9 mouse cellular contexts compared by ENCODE assay signal in the genomic region with DNA sequence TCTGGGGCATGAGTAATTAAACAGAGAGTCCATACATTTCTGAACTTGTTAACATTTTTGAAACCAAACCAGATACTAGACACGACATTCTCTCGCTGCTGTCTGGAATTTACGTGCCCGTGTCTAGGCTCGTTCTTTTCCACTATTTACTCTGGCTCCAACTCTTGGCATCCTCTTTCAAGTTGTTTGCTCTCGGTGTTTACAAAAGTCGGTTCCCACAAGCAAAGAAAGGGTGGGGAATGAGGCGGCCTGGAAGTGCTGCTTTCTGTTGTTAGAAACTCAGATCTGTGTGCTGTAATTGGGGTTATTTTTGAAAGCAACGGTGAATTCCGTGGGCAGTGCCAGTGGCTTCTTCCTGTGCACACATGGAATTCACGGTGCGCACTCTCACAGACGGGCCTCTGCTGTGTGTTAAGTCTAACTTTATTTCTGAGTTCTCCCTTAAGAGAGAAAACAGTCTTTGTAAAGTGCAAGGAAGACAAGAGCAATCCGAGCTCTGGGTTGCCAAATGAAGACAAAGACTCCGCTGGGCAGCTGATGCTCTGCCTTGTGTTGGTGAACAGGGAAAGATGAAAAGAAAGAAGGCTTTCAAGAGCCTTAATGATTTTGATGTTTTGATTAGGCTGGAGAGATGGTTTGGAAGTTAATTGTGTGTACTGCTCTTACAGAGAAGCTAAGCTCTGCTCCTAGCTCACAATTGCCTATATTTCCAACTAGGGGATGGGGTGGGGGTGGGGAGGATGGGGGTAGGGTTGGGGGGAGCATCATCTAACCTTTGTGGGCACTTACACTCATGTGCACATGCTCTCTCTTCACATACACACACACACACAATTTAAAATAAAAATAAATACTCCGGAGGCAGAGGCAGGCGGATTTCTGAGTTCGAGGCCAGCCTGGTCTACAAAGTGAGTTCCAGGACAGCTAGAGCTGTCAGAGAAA.
DNase-seq lines count a peak whose midpoint lies in the region; ATAC-seq and TF ChIP-seq lines count a peak whose summit lies in the region.
"Had no signal": no experiment of that assay in that cellular context is flagged by ENCODE, and none has a peak within 500 bp of the region (broad histone marks: within the 10 kb centered on the region; RNA-seq: fewer than 3 reads in every experiment).

No protein-coding gene starts in this region.

- no peaks in the 10 kb centered on the region for H3K36me3 ChIP-seq in heart, adult 2 months (ENCODE audit: control insufficient read depth, insufficient read depth, low read length)
- H3K36me3 ChIP-seq in liver, embryonic 16.5 days (ENCODE audit: control insufficient read depth, insufficient read depth), result no peaks in the 10 kb centered on the region
- H3K36me3 ChIP-seq in stomach, postnatal 0 days (ENCODE audit: control insufficient read depth, insufficient read depth, low read length), result no peaks in the 10 kb centered on the region

- H3K79me2 ChIP-seq in heart, adult 2 months (replicated peaks; ENCODE audit: control insufficient read depth, insufficient read depth, low read length), result no peaks in the 10 kb centered on the region

- TF ChIP-seq CTCF in heart, adult 2 months (IDR thresholded peaks at IDR 0.05), result no peak
- no peak for TF ChIP-seq CTCF in stomach, postnatal 0 days (IDR thresholded peaks at IDR 0.05; ENCODE audit: low read depth)

- intact Hi-C loops in heart, adult 2 months (cut with DNase I), result no loop called here

- WGBS in heart, adult 2 months, result 59% methylated on average over 18 of the region's 18 CpGs
- 57% methylated on average over 18 of the region's 18 CpGs for WGBS in liver, embryonic 16.5 days (ENCODE audit: insufficient replicate concordance)
- WGBS in stomach, postnatal 0 days, result 36% methylated on average over 18 of the region's 18 CpGs

- H3K27me3 ChIP-seq in heart, adult 2 months (ENCODE audit: control insufficient read depth, insufficient read depth, low read length), result no peaks in the 10 kb centered on the region
- no peaks in the 10 kb centered on the region for H3K27me3 ChIP-seq in liver, embryonic 16.5 days (ENCODE audit: control insufficient read depth, insufficient read depth, low read depth, low read length)
- no peaks in the 10 kb centered on the region for H3K27me3 ChIP-seq in stomach, postnatal 0 days (ENCODE audit: control insufficient read depth, insufficient read depth, low read length)

- no peak overlapping the region for H3K9ac ChIP-seq in heart, adult 2 months (ENCODE audit: low read depth, low read length)
- no peak overlapping the region for H3K9ac ChIP-seq in liver, embryonic 16.5 days (ENCODE audit: low read depth, low read length)
- H3K9ac ChIP-seq in stomach, postnatal 0 days (ENCODE audit: low read length), result no peak overlapping the region

- peak overlapping the region; percentile 15; the same call in 1 of the 2 replicates for H3K27ac ChIP-seq in heart, adult 2 months
- H3K27ac ChIP-seq in liver, embryonic 16.5 days (ENCODE audit: low read length), result no peak overlapping the region
- H3K27ac ChIP-seq in stomach, postnatal 0 days (replicated peaks), result peak overlapping the region; percentile 61
- H3K27ac ChIP-seq: left cerebral cortex, adult 2 months had no signal

- no peak for ATAC-seq in liver, embryonic 16.5 days (ENCODE audit: low read depth)
- peak; percentile 53 for ATAC-seq in stomach, postnatal 0 days (ENCODE audit: low FRiP score, low TSS enrichment)

- H3K9me3 ChIP-seq in liver, embryonic 16.5 days (replicated peaks; ENCODE audit: control insufficient read depth, low read length), result no peaks in the 10 kb centered on the region
- H3K9me3 ChIP-seq in stomach, postnatal 0 days (ENCODE audit: control insufficient read depth, low read length), result no peaks in the 10 kb centered on the region

- H3K4me2 ChIP-seq in liver, embryonic 16.5 days (ENCODE audit: low read depth, low read length), result peak overlapping the region; percentile 17; the same call in 1 of the 2 replicates
- H3K4me2 ChIP-seq in stomach, postnatal 0 days (replicated peaks; ENCODE audit: low read depth), result peak overlapping the region; percentile 37

- no peak for TF ChIP-seq EP300 in heart, adult 2 months (IDR thresholded peaks at IDR 0.05; ENCODE audit: insufficient read depth, low read depth, low read length)
- TF ChIP-seq EP300 in stomach, postnatal 0 days (optimal IDR thresholded peaks at IDR 0.05), result no peak

- DNase-seq in heart, adult 2 months, result no peak
- DNase-seq in heart, adult 8-10 months (ENCODE audit: low spot score), result no peak
- peak; percentile 19 to 30 for DNase-seq in right cerebral cortex, adult 2 months (ENCODE audit: low spot score in 2 of 2)
- no peak for DNase-seq in right cerebral cortex, postnatal 25 days
- DNase-seq in stomach, postnatal 0 days (ENCODE audit: low spot score), result peak; percentile 33
- no peak for DNase-seq in cerebellum, adult 11 months
- no peak for DNase-seq in adrenal gland, postnatal 4 days (ENCODE audit: low spot score in 2 of 2)

- H3K4me3 ChIP-seq in heart, adult 2 months, result no peak overlapping the region
- no peak overlapping the region for H3K4me3 ChIP-seq in liver, embryonic 16.5 days (ENCODE audit: low read depth, low read length)
- no peak overlapping the region for H3K4me3 ChIP-seq in stomach, postnatal 0 days (ENCODE audit: low read depth, low read length)
- H3K4me3 ChIP-seq: left cerebral cortex, adult 2 months had no signal

- TF ChIP-seq POLR2A in heart, adult 2 months (IDR thresholded peaks at IDR 0.05; ENCODE audit: insufficient read depth, low read depth, low read length), result no peak

- H3K4me1 ChIP-seq in heart, adult 2 months (ENCODE audit: control insufficient read depth, insufficient read depth, low read length), result no peaks in the 10 kb centered on the region; the same call in 1 of the 2 replicates
- no peaks in the 10 kb centered on the region for H3K4me1 ChIP-seq in liver, embryonic 16.5 days (ENCODE audit: control insufficient read depth, low read depth, low read length)
- H3K4me1 ChIP-seq in stomach, postnatal 0 days (replicated peaks; ENCODE audit: control insufficient read depth, insufficient read depth), result no peaks in the 10 kb centered on the region

Comparison
In these comparisons a context has a peak if more than half of its experiments do, and no peak if none do; other contexts are left out.
1. DNase-seq: peak in right cerebral cortex, adult 2 months (2 of 2) and stomach, postnatal 0 days (single experiment); none in heart, adult 2 months (0 of 2), heart, adult 8-10 months (single experiment), right cerebral cortex, postnatal 25 days (single experiment), cerebellum, adult 11 months (single experiment) and adrenal gland, postnatal 4 days (0 of 2).